Mouse (Mus musculus) left cerebral cortex, adult 9 months (tissue): ENCODE data around the gene Etv2.
A peak's percentile ranks its signal among the peaks of the same experiment; 100 is the strongest.

ENCODE experiments used
- DNase-seq, 2 experiments: peaks; one replicate each; pipeline ENCODE4 v3.0.0; 2022; ENCODE audit warnings: low spot score in 2 of 2

The Etv2 gene

DNA sequence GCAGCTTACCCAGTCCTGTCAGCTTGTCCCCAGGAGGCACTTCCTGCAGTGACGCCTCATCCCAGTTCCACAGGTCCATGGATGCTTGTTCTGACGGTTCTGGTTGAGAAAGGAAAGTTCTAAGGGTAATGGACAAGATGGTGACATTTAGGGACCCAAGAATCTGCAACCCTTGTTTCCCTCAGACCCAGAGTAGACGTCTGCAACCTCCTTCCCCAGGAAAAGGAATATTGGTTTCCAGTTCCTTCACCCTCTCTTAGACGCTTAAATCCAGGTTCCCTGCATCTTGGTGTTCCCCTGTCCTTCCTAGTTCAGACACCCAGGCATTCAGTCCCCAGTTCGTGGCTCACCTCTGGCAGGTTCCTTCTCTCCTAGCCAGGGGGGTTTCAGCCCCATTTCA is at the start of gene Etv2:
Gene Etv2, minus strand, starts transcription at position 101 of the 400 bp plus-strand sequence.
- no peak for DNase-seq

DNA sequence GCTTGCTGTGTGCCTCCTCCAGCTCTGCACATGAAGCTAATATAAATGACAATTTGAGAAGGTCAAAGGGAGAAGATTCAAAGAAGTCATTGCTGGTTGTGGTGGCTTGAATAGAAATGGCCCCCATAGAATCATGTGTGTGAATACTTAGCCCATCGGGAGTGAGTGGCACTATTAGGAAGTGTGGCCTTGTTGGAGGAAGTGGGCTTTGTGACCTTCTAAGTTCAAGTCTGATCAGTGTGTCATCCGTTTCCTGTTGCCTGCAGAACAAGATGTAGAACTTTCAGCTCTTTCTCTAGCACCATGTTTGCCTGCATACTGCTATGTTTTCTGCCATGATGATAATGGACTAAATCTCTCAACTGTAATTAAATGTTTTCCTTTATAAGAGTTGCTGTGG is 47.8 kb upstream of the Etv2 start:
- no peak for DNase-seq

DNA sequence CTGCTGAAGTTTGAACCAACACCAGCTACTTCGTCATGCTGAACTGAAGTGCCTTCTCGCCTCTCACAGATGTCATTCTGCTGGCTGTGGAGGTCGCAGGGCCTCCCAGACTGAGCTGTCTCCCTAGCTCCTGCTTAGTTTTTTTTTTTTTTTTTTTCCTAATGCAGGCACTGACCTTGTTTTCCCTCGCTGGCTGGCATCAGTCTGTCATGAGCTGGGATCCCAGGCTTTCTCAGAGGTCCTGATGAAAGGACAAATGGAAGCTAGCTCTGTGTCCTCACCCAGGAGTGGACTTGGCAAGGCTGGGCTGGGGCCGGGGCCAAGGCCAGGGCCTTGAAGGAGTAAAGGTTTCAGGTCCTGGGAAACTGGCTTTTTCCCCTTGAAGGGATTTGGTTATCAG is 46.2 kb upstream of the Etv2 start:
- no peak for DNase-seq

DNA sequence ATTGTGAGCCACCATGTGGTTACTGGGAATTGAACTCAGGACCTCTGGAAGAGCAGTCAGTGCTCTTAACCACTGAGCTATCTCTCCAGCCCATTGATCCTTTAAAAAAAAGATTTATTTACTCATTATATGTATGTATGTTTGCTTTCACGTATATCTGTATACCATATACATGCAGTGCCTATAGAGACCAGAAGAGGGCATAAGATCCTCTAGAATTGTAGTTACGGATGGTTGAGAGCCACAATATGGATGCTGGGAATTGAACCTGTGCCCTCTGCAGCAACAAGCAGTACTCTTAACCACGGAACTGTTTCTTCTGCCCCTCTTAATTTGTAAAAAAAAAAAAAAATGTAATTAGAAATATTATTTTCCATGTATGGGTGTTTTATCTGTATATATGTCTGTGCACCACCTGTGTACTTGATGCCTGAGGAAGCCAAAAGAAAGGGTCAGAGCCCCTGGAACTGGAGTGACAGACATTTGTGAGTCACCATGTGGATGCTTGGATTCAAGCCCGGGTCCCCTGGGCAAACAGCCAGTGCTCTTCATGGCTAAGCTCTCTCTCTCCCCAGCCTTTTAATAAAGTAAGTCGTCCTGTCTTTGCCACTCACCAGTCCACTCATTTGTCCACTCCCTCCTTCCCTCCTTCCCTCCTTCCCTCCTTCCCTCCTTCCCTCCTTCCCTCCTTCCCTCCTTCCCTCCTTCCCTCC is 42.8 kb upstream of the Etv2 start:
- DNase-seq, result no peak

DNA sequence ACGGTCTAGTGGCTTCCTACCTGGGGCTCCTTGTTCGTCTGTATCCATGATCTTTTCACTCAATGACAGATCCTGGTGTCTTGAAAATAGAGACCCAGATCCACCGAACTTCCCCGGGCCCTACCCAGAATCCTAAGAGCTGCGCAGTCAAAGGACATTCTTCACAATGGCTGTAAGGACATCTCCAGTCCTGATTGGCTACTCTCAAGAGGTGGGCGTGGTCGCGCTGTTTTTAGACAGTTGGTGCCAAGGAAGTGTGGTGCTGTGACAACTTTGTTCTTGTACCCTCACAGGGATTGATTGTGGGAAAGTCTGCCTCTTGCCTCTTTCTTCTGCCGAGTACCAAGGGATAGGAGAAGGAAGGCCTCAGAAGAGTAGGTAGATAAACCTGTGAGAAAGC is 35.8 kb upstream of the Etv2 start, which contains the start of gene Pmis2:
Gene Pmis2, minus strand, starts transcription at position 126 of the 400 bp plus-strand sequence.
- no peak for DNase-seq

DNA sequence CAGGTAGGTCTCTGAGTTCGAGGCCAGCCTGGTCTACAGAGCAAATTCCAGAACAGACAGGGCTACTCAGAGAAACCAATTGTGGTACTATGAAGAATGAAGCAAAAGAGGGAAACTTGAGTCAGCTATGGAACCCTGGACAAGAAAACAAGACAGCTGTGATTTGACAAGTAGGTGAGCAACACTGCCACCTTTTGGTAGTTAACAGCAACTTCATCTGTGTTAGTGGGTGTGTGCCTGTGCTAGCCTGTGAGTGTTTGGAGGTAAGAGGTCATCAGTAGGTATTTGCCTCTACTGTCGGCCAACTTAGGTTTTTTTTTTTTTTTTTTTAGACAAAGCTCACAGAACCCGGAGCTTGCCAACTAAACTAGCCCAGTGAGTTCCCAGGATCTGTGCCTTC is 33.6 kb upstream of the Etv2 start:
- no peak for DNase-seq

DNA sequence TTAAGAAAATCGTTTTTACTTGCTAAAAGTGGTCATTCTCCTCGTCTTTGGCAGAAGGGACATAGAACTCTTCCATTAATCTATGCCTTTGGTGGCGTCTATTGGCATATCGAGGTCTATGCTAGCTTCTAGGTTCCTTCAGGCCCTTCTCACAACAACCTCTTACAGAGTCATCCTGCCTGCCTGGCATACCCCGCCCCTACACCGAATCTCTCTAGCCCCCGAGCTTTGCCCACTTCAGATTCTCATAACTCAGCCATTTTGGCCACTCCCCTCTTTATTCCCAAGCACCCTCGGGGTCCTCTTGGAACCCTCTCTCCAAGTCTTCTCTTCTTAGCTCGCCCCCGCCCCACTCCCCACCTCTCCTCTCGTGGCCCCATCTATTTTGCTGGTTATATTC is 29.7 kb upstream of the Etv2 start:
- DNase-seq, result no peak

DNA sequence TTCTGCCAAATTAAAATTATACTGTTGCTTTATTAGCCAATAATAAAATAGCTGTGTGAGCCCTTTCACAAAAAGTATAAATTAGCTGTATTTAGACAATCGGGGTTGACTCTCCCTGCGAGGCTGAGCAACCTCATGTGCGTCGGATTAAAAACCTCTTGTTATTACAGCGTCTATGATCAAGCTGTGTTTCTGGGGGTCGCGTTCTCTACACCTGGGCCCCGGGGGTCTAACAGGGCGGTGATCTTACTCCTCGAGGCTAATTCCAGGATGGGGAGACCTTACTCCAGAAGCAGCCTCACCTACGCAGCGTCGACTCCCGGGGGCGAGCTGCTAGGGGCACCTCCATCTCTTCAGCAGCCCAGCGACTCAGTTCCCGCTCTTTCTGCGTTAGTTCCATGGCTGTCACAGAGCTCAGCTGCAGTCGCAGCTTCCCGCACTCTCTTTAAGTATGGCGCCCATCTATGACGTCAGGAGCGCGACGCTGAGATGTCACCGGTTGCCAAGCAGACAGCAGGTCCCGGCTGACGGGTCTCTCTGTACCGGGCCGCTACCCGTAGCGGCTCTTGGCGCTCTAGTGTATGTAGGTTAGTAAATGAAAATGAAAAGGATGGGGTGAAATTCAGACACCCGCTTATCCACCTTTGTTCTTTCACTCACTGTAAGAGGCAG is 29.0 kb upstream of the Etv2 start, which contains the start of gene Haus5:
Gene Haus5, minus strand, starts transcription at position 466 of the 672 bp plus-strand sequence.
- peak; percentile 77 to 95 for DNase-seq

DNA sequence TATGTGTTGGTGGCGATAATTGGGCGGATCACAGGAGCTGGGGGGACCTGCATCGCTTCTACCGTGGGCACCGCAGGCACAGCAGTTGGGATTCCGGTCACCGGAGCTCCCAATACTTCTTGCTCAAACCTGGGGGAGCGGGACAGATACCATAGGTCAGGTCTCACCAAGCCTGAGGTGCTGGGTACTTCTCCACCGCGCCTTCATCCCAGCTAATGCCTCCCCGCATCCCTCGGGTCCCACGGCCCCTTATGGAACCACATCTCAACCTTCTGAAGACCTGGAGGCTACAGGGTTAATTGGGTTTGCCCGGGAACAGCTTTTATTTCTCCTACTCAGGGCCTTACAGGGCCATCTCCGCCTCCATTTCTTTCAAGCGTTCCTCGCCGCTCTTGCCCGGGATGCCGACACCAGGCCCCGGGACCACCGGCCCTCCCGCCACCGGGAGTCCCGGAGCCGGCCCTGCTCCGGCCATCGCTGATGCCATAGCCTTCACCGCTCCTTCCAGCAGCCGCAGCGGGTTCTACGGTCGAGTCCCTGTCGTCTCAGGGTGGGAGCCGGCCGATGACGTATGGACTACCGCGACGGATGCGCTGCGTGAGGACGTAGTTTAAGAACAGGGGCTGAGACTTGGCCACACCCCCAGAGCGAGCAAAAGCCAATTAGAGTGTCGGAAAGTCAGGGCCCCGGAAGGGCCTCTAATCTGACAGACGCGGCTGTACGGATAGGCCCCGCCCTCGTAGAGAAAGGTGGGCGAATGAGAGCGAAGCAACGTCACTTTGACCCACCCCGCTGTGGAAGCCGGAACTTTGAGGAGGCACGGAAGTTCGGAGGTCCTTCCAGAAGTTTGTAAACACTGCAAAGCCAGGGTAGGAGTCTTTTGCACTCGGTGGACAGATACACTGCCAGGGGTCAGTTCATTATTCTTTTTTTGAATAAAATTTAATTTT is 14.2 kb upstream of the Etv2 start, which contains the start of gene Rbm42:
Gene Rbm42, minus strand, starts transcription at position 727 of the 950 bp plus-strand sequence.
- peak; percentile 98 to 99 for DNase-seq

DNA sequence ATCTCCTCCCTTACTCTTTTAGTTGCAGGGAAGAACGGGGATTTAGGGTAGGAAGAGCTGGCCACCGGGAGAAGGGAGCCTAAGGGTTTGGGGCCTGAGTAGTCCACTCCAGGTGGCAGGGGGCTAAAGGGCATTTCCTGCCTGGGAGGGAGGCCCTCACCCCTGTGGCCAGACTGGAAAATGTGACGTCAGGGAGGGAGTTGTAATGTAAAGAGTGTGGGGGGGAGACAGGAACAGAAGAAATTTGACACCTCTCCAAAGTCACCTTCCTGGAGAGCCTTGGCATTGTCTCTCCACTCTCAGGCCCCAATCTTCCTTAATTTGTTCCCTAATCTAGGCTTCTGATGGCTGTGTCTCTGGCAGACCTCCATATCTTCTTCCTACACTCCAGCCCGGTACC is 3.4 kb upstream of the Etv2 start:
- no peak for DNase-seq

DNA sequence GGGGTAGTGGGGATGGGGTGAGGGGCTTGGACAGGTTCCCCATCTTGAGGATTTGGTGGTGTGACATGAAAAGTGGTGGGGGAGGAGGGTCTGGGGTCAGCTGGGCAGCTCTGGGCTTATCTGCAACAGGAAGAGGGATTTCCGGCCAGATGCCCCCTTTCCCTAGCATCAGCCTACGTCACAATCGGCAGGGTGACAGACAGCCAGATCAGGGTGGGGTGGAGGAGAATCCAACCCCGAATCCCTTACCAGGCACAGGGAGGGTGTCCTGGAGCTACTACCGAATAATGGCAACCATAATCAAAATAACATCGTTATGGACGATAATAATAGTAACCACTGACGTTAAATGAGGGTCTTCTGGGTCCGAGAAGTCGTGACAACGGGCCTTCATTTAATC is 743 bp upstream of the Etv2 start:
- no peak for DNase-seq

DNA sequence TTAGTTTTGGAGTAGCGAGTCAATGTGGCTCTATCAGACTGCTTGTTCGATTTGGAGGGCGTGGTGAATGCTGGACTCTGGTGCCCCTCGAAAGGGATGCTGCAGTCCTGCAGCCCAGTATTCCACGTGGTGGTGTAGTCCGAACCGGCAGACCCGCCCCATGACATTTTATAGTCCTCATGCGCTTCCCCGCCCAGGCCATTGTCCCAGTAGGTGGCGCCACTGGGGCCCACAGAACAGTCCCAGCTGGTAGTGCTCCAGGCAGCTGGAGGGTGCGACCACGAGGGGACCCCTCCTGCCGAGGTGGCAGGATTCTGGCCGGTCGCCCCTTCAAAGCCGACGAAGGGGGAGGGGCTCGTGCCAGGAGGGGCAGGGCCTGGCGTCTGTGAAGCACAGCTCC is 1.0 kb downstream of the Etv2 start:
- DNase-seq, result peak in 1 of 2 experiments; percentile 14

DNA sequence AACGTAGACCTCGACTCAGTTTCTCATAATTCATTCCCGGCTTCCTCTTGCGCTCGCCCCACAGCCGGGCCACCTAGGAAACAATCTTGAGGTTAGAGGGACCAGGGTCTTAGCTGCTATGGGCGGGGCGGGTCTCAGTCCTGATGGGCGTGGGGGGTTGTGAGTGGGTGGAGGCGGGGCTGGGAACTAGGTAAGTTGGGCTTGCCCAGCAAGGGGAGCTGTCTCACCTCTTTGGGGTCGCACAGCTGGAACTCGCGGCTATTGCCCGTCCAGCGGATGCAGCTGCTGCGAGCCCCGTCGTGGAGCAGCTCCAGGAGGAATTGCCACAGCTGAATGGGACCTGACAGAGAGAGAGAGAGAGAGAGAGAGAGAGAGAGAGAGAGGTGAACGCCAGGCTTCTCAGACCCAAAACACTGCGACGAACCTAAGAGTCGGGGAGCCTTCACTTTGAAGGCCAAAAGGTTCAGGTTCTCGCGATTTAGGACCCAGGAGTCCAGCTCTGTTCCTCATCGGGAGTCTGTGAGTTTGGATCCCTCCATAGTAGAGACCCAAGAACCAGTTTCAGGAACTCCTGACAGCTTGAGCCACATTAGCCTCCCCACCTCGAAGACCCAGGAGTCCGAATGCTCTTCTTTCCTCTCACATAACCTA is 1.8 kb downstream of the Etv2 start:
- no peak for DNase-seq

DNA sequence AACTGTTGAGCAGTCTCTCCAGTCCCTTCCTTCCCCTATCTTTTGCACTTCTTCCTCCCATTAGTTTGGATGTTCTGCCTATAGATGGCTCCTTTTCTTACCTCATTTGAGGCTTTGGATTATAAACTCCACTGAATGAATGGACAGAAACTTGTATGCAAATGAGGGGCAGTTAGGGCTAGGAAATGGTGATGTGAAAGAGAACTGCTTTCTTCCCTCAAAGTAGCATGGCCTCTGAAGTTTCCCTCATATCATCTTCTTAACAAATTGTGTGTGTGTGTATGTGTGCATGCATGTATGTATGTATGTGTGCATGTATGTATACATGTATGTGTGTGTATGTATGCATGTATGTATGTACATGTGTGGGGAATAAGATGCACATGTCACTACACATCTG is 6.6 kb downstream of the Etv2 start:
- DNase-seq, result no peak

DNA sequence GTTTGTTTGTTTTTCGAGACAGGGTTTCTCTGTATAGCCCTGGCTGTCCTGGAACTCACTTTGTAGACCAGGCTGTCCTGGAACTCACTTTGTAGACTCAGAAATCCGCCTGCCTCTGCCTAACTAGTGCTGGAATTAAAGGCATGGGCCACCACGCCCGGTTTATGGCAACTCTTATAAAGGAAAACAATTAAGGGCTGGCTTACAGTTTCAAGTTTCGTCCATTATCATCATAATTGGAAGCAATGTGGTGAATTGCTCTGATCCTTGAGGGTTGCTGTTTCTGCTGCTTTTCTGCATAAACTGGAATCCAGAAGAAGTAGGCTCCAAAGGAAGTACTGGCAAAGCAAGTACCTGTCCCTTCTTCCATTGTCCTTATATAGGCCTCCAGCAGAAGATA is 9.0 kb downstream of the Etv2 start:
- DNase-seq, result no peak

DNA sequence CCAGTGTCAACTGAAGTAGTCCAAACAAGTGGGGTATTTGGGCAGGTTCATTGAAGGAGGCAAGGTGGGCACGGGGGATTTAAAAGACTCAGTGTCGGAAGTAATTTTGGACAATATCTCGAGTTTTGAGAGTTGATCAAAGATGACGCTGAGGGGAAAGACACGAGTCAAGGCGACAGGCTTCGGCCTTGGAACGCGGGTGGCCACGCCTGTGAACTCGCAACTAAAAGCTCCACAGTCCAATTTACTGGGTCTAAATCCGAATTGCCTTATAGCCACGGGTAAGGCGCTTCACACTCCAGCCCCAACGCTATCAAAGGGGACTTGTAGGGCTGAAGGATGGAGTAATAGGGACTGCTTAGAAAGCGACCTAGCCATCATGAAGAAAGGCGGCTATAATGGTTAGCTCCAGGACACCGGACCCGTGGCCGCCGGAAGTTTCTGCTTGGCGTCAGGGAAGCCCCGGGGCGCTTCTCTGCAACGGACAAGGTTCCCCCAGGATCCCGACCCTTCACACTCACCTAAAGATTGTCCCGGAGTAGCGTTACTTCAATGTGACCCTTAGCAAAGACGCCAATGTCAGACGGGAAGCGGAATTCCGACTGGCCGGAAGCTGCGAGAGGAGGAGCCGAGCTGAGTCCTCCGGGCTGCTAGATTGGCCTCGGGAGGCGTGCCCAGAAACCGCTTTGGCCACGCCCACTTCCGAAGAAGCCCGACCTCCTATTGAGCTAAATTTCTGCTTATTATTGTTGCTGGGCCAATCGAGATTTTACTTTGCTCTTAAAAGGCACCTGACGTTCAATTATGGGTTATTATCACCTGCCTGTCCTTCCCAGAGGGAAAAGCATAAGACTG is 9.9 kb downstream of the Etv2 start, which contains the start of gene Cox6b1:
Gene Cox6b1, minus strand, starts transcription at position 622 of the 855 bp plus-strand sequence.
- peak; percentile 75 to 85 for DNase-seq

DNA sequence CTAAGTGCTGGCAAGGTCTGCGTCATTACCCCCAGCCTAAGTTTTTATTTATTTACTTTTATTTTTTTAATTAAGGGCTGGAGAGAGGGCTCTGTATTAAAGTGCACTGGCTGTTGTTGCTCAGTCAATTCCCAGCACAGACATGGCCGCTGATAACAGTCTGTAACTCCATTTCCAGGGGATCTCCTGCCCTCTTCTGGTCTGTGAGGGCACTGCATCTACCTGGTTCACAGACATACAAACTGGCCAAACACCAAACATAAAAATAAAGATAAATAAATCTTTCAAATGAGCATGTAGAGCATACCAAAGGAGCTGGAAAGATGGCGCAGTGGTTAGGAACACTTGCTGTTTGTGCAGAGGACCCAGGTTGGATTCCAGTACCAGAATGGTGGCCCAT is 16.4 kb downstream of the Etv2 start:
- no peak for DNase-seq

DNA sequence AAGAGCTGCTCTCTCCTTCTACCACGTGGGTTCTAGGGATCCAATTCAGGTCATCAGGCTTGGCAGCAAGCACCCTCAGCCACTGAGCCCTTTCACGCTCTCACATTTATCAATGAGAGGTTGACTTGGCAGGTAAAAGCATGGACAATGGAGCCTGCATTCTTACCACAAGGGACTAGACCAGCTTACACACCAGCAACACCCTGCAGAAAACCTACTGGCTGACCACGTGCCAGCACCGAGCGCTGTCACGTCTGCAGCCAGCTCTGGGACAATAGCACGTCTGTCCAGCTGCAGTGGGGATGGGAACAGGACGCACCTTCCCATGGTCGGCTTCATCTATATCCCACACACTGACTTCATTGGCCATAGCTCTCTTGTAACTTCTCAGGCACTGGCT is 17.0 kb downstream of the Etv2 start:
- DNase-seq, result no peak

DNA sequence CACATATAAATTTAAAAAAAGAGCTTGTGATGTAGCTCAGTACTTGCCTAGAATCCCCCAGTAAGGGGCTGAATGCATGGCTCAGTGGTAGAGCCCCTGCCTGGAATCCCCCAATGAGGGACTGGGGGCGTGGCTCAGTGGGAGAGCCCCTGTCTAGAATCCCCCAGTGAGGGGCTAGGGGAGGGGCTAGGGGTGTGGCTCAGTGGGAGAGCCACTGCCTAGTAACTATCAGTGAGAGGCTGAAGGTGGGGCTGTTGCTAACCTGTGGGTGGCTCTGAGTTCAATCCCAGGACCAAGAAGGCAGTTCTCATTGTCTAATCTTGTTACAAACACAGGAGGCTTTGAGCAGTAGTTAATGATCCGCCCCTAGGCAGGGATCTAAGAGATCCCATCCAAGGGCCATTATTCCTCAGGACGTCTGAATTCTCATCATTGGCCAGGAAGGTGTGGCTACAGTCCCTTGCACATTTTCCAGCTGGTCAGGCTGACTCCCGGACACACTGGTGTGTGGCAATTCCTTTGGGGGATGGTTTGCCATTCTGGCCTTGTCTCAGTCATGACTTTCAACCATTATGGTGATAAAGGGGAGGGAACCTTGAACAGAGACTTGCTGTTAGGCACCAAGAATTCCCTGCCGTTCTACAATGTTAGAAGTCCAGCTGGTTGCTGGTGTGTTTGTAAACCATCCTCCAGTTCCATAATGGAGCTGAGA is 20.4 kb downstream of the Etv2 start:
- DNase-seq, result no peak

DNA sequence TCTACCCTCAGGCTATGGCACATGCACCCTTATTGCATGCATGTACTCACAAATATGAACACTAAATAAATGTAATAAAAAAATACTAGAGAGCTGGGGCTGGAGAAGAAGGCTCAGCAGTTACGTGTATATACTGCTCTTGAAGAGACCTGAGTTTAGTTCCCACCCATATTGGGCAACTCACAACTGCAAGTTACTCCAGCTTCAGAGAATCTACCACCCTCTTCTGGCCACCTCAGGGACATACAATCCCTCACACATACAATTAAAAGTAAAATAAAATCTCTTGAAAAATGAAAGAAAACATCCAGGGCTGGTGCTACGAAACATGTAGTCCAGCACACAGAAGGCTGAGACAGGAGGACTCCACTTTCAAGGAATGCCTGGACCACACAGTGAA is 21.2 kb downstream of the Etv2 start:
- no peak for DNase-seq
